Mouse (Mus musculus): ENCODE measurements around the gene Slc22a6.

DNA sequence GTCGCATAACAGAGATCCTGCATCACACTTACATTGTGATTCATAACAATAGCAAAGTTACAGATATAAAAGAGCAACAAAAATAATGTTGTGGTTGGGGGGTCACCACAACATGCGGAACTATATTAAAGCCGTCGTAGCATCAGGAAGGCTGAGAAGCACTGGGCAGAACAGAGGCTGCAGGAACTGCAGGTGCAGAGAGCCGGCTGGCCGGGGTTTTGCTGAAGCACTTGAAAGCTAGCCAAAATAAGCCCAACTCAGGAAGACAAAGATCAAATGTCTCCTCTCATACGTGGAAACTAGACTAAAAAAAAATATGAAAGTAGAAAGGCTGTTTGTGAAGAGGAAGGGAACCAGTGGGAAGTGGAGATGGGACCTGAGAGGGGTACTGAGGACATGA lies 46.1 kb upstream of the Slc22a6 start:
- TF ChIP-seq CTCF (IDR thresholded peaks at IDR 0.05; ENCODE audit: low read depth, low read length) (no peak), GATA1 (IDR thresholded peaks at IDR 0.05; ENCODE audit: borderline replicate concordance, low read length) (no peak), POLR2AphosphoS5 (IDR thresholded peaks at IDR 0.05; ENCODE audit: insufficient replicate concordance, low read depth, low read length) (no peak), TAL1 (conservative IDR thresholded peaks at IDR 0.05; ENCODE audit: low read depth, low read length) (no peak), GATA2 (IDR thresholded peaks at IDR 0.05; ENCODE audit: borderline replicate concordance, low read depth, low read length) (no peak)
